Mouse (Mus musculus) CH12.LX (cell line): Measurements from ENCODE around the gene Prkar1b. TPM values are rescaled to one million over a fixed set of nuclear protein-coding genes. Genes with fewer than 3 reads are reported as not detected.

Experiments used
- DNase-seq: peaks from one replicate; pipeline ENCODE4 v3.0.0-alpha.2; 2013; ENCODE audit errors: extremely low read depth
- H3K27ac ChIP-seq: 2 replicates; pipeline ENCODE4 v1.5.1; 2012; ENCODE audit warnings: low read depth, mild to moderate bottlenecking, control low read depth, moderate library complexity; ENCODE audit not compliant: insufficient read depth
- H3K27me3 ChIP-seq: replicated peaks from 2 replicates; pipeline ENCODE3; 2012; ENCODE audit warnings: inconsistent platforms
- H3K36me3 ChIP-seq, 2 experiments: replicated peaks in 1 of 2; 2 replicates each; pipeline versions ENCODE3 to v1.6.1; 2012; ENCODE audit warnings: inconsistent platforms in 1 of 2, low read length in 1 of 2, mild to moderate bottlenecking in 1 of 2, mixed read lengths in 1 of 2, moderate library complexity in 1 of 2; ENCODE audit not compliant: control insufficient read depth in 1 of 2, insufficient read depth in 1 of 2
- H3K4me1 ChIP-seq, 2 experiments: 2 replicates each; pipeline ENCODE4 v1.6.1; 2012; ENCODE audit warnings: inconsistent platforms in 1 of 2, moderate library complexity in 1 of 2; ENCODE audit not compliant: insufficient read depth in 2 of 2, control insufficient read depth in 1 of 2
- H3K4me2 ChIP-seq: 2 replicates; pipeline ENCODE4 v1.6.1; 2012; ENCODE audit warnings: low read depth, mild to moderate bottlenecking, control low read depth; ENCODE audit not compliant: poor library complexity, insufficient read depth, severe bottlenecking
- H3K4me3 ChIP-seq, 3 experiments: fragments of 150-350 bp in 1 of 3; sonication (generic) in 1 of 3; replicated peaks in 1 of 3; 2 replicates each; pipeline versions ENCODE3 to v1.5.1; 2011 to 2012; ENCODE audit warnings: low read depth in 2 of 3, low read length in 2 of 3, mild to moderate bottlenecking in 2 of 3, moderate library complexity in 2 of 3, control low read depth in 1 of 3, improper control_type of control experiment in 1 of 3, inconsistent platforms in 1 of 3, mixed read lengths in 1 of 3; ENCODE audit not compliant: poor library complexity in 1 of 3
- H3K79me2 ChIP-seq: replicated peaks from 2 replicates; pipeline ENCODE4 v1.6.1; 2012; ENCODE audit warnings: mild to moderate bottlenecking, moderate library complexity; ENCODE audit not compliant: control insufficient read depth, poor library complexity, insufficient read depth, severe bottlenecking; ENCODE audit errors: extremely low read depth
- H3K9ac ChIP-seq: 2 replicates; pipeline ENCODE4 v1.6.1; 2012; ENCODE audit warnings: low read depth, mild to moderate bottlenecking, control low read depth, moderate library complexity; ENCODE audit not compliant: insufficient read depth
- H3K9me3 ChIP-seq: replicated peaks from 2 replicates; pipeline ENCODE3; 2012; ENCODE audit warnings: low read length, inconsistent platforms, mixed read lengths
- BHLHE40 ChIP-seq: IDR thresholded peaks from 2 replicates; pipeline ENCODE4 v1.6.1; 2011; ENCODE audit warnings: mild to moderate bottlenecking, low read depth, low read length, improper control_type of control experiment
- CHD2 ChIP-seq: IDR thresholded peaks from 2 replicates; pipeline ENCODE4 v1.6.1; 2011; ENCODE audit warnings: low read length, improper control_type of control experiment
- CTCF ChIP-seq, 2 experiments: IDR thresholded peaks in 1 of 2; conservative IDR thresholded peaks in 1 of 2; 2 replicates each; pipeline ENCODE4 v1.5.1; 2011 to 2012; ENCODE audit warnings: low read depth in 2 of 2, low read length in 2 of 2, improper control_type of control experiment in 1 of 2, inconsistent platforms in 1 of 2, mild to moderate bottlenecking in 1 of 2, moderate library complexity in 1 of 2
- ELF1 ChIP-seq: IDR thresholded peaks from 2 replicates; pipeline ENCODE4 v1.6.1; 2014; ENCODE audit warnings: low read depth, mild to moderate bottlenecking, inconsistent platforms, low read length, improper control_type of control experiment
- EP300 ChIP-seq: IDR thresholded peaks from 2 replicates; pipeline ENCODE4 v1.6.1; 2011; ENCODE audit warnings: low read length, improper control_type of control experiment
- GABPA ChIP-seq: IDR thresholded peaks from 2 replicates; pipeline ENCODE4 v1.6.1; 2012; ENCODE audit warnings: low read depth, low read length, improper control_type of control experiment, inconsistent platforms; ENCODE audit not compliant: insufficient replicate concordance
- IRF4 ChIP-seq: IDR thresholded peaks from 2 replicates; pipeline ENCODE4 v1.6.1; 2014; ENCODE audit warnings: low read depth, mild to moderate bottlenecking, inconsistent platforms, low read length, improper control_type of control experiment
- JUN ChIP-seq: IDR thresholded peaks from 2 replicates; pipeline ENCODE4 v1.6.1; 2011; ENCODE audit warnings: low read depth, mild to moderate bottlenecking, low read length, improper control_type of control experiment, moderate library complexity; ENCODE audit not compliant: insufficient read depth
- JUND ChIP-seq: conservative IDR thresholded peaks from 2 replicates; pipeline ENCODE4 v1.6.1; 2011; ENCODE audit warnings: low read depth, low read length, improper control_type of control experiment
- MAFK ChIP-seq: IDR thresholded peaks from 2 replicates; pipeline ENCODE4 v1.6.1; 2011; ENCODE audit warnings: low read length, improper control_type of control experiment; ENCODE audit not compliant: insufficient replicate concordance
- MAX ChIP-seq: IDR thresholded peaks from 2 replicates; pipeline ENCODE4 v1.6.1; 2011; ENCODE audit warnings: low read length, improper control_type of control experiment
- MEF2A ChIP-seq: IDR thresholded peaks from 2 replicates; pipeline ENCODE4 v1.6.1; 2014; ENCODE audit warnings: low read depth, mild to moderate bottlenecking, inconsistent platforms, low read length, improper control_type of control experiment, borderline replicate concordance
- MYC ChIP-seq: IDR thresholded peaks from 2 replicates; pipeline ENCODE4 v1.6.1; 2011; ENCODE audit warnings: low read depth, mild to moderate bottlenecking, improper control_type of control experiment, low read length
- NELFE ChIP-seq: IDR thresholded peaks from 2 replicates; pipeline ENCODE4 v1.6.1; 2011; ENCODE audit warnings: low read depth, low read length, improper control_type of control experiment
- NRF1 ChIP-seq: IDR thresholded peaks from 2 replicates; pipeline ENCODE4 v1.6.1; 2014; ENCODE audit warnings: low read depth, mild to moderate bottlenecking, inconsistent platforms, low read length, improper control_type of control experiment, moderate library complexity
- POLR2A ChIP-seq: IDR thresholded peaks from 2 replicates; pipeline ENCODE4 v1.6.1; 2011; ENCODE audit warnings: low read depth, mild to moderate bottlenecking, improper control_type of control experiment, low read length
- POLR2AphosphoS2 ChIP-seq: IDR thresholded peaks from 2 replicates; pipeline ENCODE4 v1.6.1; 2011; ENCODE audit warnings: low read depth, low read length, improper control_type of control experiment
- RAD21 ChIP-seq: IDR thresholded peaks from 2 replicates; pipeline ENCODE4 v1.6.1; 2011; ENCODE audit warnings: low read depth, mild to moderate bottlenecking, low read length, improper control_type of control experiment, moderate library complexity
- SMC3 ChIP-seq: IDR thresholded peaks from 2 replicates; pipeline ENCODE4 v1.6.1; 2011; ENCODE audit warnings: low read depth, low read length, improper control_type of control experiment
- TBP ChIP-seq: conservative IDR thresholded peaks from 2 replicates; pipeline ENCODE4 v1.6.1; 2011; ENCODE audit warnings: low read depth, low read length, improper control_type of control experiment
- USF1 ChIP-seq: IDR thresholded peaks from 2 replicates; pipeline ENCODE4 v1.6.1; 2014; ENCODE audit warnings: low read depth, mild to moderate bottlenecking, inconsistent platforms, low read length, improper control_type of control experiment
- USF2 ChIP-seq: conservative IDR thresholded peaks from 2 replicates; pipeline ENCODE4 v1.6.1; 2011; ENCODE audit warnings: low read depth, low read length, improper control_type of control experiment
- ZC3H11A ChIP-seq: IDR thresholded peaks from 2 replicates; pipeline ENCODE4 v1.6.1; 2012; ENCODE audit warnings: low read depth, mild to moderate bottlenecking, inconsistent platforms, low read length, improper control_type of control experiment
- ZMIZ1 ChIP-seq: IDR thresholded peaks from 2 replicates; pipeline ENCODE4 v1.6.1; 2012; ENCODE audit warnings: low read depth, mild to moderate bottlenecking, inconsistent platforms, low read length, improper control_type of control experiment
- ZNF384 ChIP-seq: IDR thresholded peaks from 2 replicates; pipeline ENCODE4 v1.6.1; 2012; ENCODE audit warnings: low read depth, low read length, improper control_type of control experiment, inconsistent platforms
- dilution Hi-C: fragments of 300-500 bp; cut with MboI; formaldehyde crosslinking; loops from 2 replicates; pipeline ENCODE4 v1.14.3; 2020; ENCODE audit warnings: low sequenced_read_pairs; ENCODE audit not compliant: extremely low pct_unique_long_range_greater_than_20kb, extremely low pct_ligation_motif_present
- in situ Hi-C: fragments of 300-500 bp; cut with MboI; formaldehyde crosslinking; loops from 3 replicates; pipeline ENCODE4 v1.14.3; 2019; ENCODE audit warnings: low sequenced_read_pairs, low pct_ligation_motif_present, low pct_unique_long_range_greater_than_20kb, mixed read lengths
- polyA plus RNA-seq: library from polyadenylated mRNA; unstranded; fragments of >175 nt; gene quantifications from 2 replicates; pipeline ENCODE4 v1.2.1, GENCODE M21; 2012; ENCODE audit warnings: low read depth; ENCODE audit not compliant: insufficient read length
- total RNA-seq, 2 experiments: library from RNA; depleted of rRNA; stranded (reverse); fragments of 300-350 nt in 1 of 2; fragments of >200 nt in 1 of 2; gene quantifications; 2 replicates each; pipeline ENCODE4 v1.2.3; 2012 to 2014

Gene Prkar1b
- total and polyA plus RNA-seq, 3 experiments, result not detected

GRCm38 (mm10) chr5:139183131-139183530 is 33.3 kb upstream of the Prkar1b start:
- in situ Hi-C loops, result no loop called here
- Histone ChIP-seq H3K4me3 (no peak overlapping the region), H3K4me2 (no peak overlapping the region)

GRCm38 (mm10) chr5:139178895-139179631 is 29.3 kb upstream of the Prkar1b start:
- H3K27me3 ChIP-seq, result no peaks in the 10 kb centered on the region
- in situ Hi-C loops (loop anchor here (5.0 to 10.0 kb wide), 3 partner anchors 72 to 332 kb away; no protein-coding TSS in a partner anchor), dilution Hi-C loops (no loop called here)
- H3K4me1 ChIP-seq, result peaks cover 0 to 5% of the 10 kb centered on the region in 2 experiments; a peak in 2 of 4 replicates
- peak; percentile 75 for DNase-seq
- H3K36me3 ChIP-seq, result peaks cover 52 to 95% of the 10 kb centered on the region in 2 experiments
- no peak overlapping the region for H3K4me2 ChIP-seq
- no peaks in the 10 kb centered on the region for H3K79me2 ChIP-seq
- no peak overlapping the region for H3K27ac ChIP-seq
- H3K4me3 ChIP-seq, result no peak overlapping the region
- no peaks in the 10 kb centered on the region for H3K9me3 ChIP-seq
- TF ChIP-seq EP300, result no peak
- no peak for TF ChIP-seq POLR2A
- TF ChIP-seq MYC, result 0 out of 2 replicates have a peak, but pooled peaks have one; percentile 53
- TF ChIP-seq BHLHE40, result no peak
- TF ChIP-seq ZNF384, result no peak
- no peak for TF ChIP-seq POLR2AphosphoS2
- no peak for TF ChIP-seq TBP
- TF ChIP-seq CHD2, result no peak
- TF ChIP-seq NELFE, result peak; percentile 24; the same call in 1 of the 2 replicates
- TF ChIP-seq USF2, result no peak
- TF ChIP-seq SMC3, result peak; percentile 93
- peak; percentile 98 for TF ChIP-seq RAD21
- TF ChIP-seq MEF2A, result no peak
- TF ChIP-seq MAFK, result no peak
- 0 out of 2 replicates have a peak, but pooled peaks have one; percentile 12 for TF ChIP-seq NRF1
- TF ChIP-seq USF1, result no peak
- peak; percentile 80 for TF ChIP-seq ZC3H11A
- peak; percentile 36; the same call in 1 of the 2 replicates for TF ChIP-seq IRF4
- peak; percentile 81 to 95 for TF ChIP-seq CTCF (conservative IDR thresholded peaks at IDR 0.05 in 1 of 2, IDR thresholded peaks at IDR 0.05 in 1 of 2; ENCODE audit: low read depth in 2 of 2, low read length in 2 of 2)
- TF ChIP-seq ELF1, result peak; percentile 22; the same call in 1 of the 2 replicates
- no peak for TF ChIP-seq JUN
- no peak for TF ChIP-seq ZMIZ1
- H3K9ac ChIP-seq, result no peak overlapping the region

More at GRCm38 (mm10) chr5:139183131-139183530, 33.3 kb upstream of the Prkar1b start:
- no peaks in the 10 kb centered on the region for H3K9me3 ChIP-seq
- no peaks in the 10 kb centered on the region for H3K4me1 ChIP-seq
- dilution Hi-C loops, result no loop called here
- H3K36me3 ChIP-seq, result peaks cover 47 to 94% of the 10 kb centered on the region in 2 experiments
- DNase-seq, result no peak
- H3K27me3 ChIP-seq, result no peaks in the 10 kb centered on the region
- H3K79me2 ChIP-seq, result no peaks in the 10 kb centered on the region
- TF ChIP-seq POLR2A (no peak), JUN (no peak), SMC3 (no peak), ZMIZ1 (no peak), GABPA (no peak), MAFK (no peak), EP300 (no peak), MAX (no peak), ZC3H11A (no peak), JUND (no peak)
- H3K27ac ChIP-seq, result no peak overlapping the region
- no peak overlapping the region for H3K9ac ChIP-seq
